Mouse (Mus musculus) liver, embryonic 15.5 days (tissue): ENCODE data around the gene Muc1. TPM values are rescaled to one million over a fixed set of nuclear protein-coding genes. Genes with fewer than 3 reads are reported as not detected.

Experiments
- ATAC-seq: fragments of 200-750 bp; cut with Nextera tagmentation; 2 replicates; pipeline ENCODE4 v1.8.0; 2017; ENCODE audit warnings: moderate number of reproducible peaks, mild to moderate bottlenecking, moderate library complexity; ENCODE audit not compliant: insufficient read depth
- H3K27ac ChIP-seq: fragments of 300-500 bp; sonication (generic); replicated peaks from 2 replicates; pipeline ENCODE4 v1.5.1; 2015; ENCODE audit warnings: mild to moderate bottlenecking, inconsistent platforms
- H3K27me3 ChIP-seq: fragments of 300-500 bp; sonication (generic); 2 replicates; pipeline ENCODE4 v1.6.1; 2015; ENCODE audit warnings: mild to moderate bottlenecking, inconsistent platforms
- H3K36me3 ChIP-seq: fragments of 300-500 bp; sonication (generic); replicated peaks from 2 replicates; pipeline ENCODE4 v1.6.1; 2015; ENCODE audit warnings: moderate library complexity, mild to moderate bottlenecking, inconsistent platforms
- H3K4me1 ChIP-seq: fragments of 300-500 bp; sonication (generic); replicated peaks from 2 replicates; pipeline ENCODE4 v1.6.1; 2015; ENCODE audit warnings: inconsistent platforms
- H3K4me2 ChIP-seq: fragments of 300-500 bp; sonication (generic); 2 replicates; pipeline ENCODE4 v1.6.1; 2015; ENCODE audit warnings: moderate library complexity, mild to moderate bottlenecking, inconsistent platforms
- H3K4me3 ChIP-seq: fragments of 300-500 bp; sonication (generic); replicated peaks from 2 replicates; pipeline ENCODE4 v1.5.1; 2015; ENCODE audit warnings: mild to moderate bottlenecking, inconsistent platforms
- H3K9ac ChIP-seq: fragments of 300-500 bp; sonication (generic); 2 replicates; pipeline ENCODE4 v1.6.1; 2015; ENCODE audit warnings: moderate library complexity, mild to moderate bottlenecking, inconsistent platforms
- H3K9me3 ChIP-seq: fragments of 300-500 bp; sonication (generic); replicated peaks from 2 replicates; pipeline ENCODE4 v1.6.1; 2016; ENCODE audit warnings: inconsistent platforms
- WGBS: fragments of 180-500 bp; shearing (Covaris S2); methylation state at CpG from one replicate; pipeline ENCODE4 v1.1.7; 2015; ENCODE audit warnings: mixed read lengths; ENCODE audit not compliant: insufficient replicate concordance; 5-methylcytosine and 5-hydroxymethylcytosine counted together
- polyA plus RNA-seq: library from polyadenylated mRNA; unstranded; fragments of >200 nt; fragmentation: Nextera tagmentation; extraction: Ambion mirVana; gene quantifications from 2 replicates; pipeline ENCODE4 v1.2.1, GENCODE M21; 2015

The Muc1 gene
- polyA plus RNA-seq, 1 experiment from 2014 or later: not detected

GRCm38 (mm10) chr3:89193853-89194252, 35.0 kb upstream of the Muc1 start:
- peaks cover 16% of the 10 kb centered on the region for H3K4me1 ChIP-seq
- no peak overlapping the region for H3K4me3 ChIP-seq
- no peaks in the 10 kb centered on the region for H3K36me3 ChIP-seq
- H3K9ac ChIP-seq: no peak overlapping the region
- 69% methylated on average over 2 of the region's 2 CpGs for WGBS
- no peak overlapping the region for H3K27ac ChIP-seq
- H3K9me3 ChIP-seq: no peaks in the 10 kb centered on the region
- no peak overlapping the region for H3K4me2 ChIP-seq
- peaks cover 23% of the 10 kb centered on the region for H3K27me3 ChIP-seq
- ATAC-seq: no peak

- WGBS: 6% methylated on average over 33 of the region's 33 CpGs
Observed at GRCm38 (mm10) chr3:89195979-89196877, 32.6 kb upstream of the Muc1 start.

GRCm38 (mm10) chr3:89199839-89200238, 29.0 kb upstream of the Muc1 start:
- Histone ChIP-seq H3K9me3 (no peaks in the 10 kb centered on the region), H3K36me3 (peaks cover 11% of the 10 kb centered on the region), H3K4me1 (peaks cover 31% of the 10 kb centered on the region), H3K27me3 (peaks cover 14% of the 10 kb centered on the region), H3K27ac (no peak overlapping the region), H3K4me2 (no peak overlapping the region), H3K9ac (no peak overlapping the region), H3K4me3 (no peak overlapping the region)
- 42% methylated on average over 3 of the region's 3 CpGs for WGBS
- ATAC-seq: no peak

More at GRCm38 (mm10) chr3:89195979-89196877, 32.6 kb upstream of the Muc1 start:
- peak; percentile 93 for ATAC-seq
- H3K4me2 ChIP-seq: peak overlapping the region; percentile 73
- no peaks in the 10 kb centered on the region for H3K36me3 ChIP-seq
- peaks cover 16% of the 10 kb centered on the region for H3K4me1 ChIP-seq
- H3K4me3 ChIP-seq: peak overlapping the region; percentile 55
- H3K27me3 ChIP-seq: peaks cover 18% of the 10 kb centered on the region
- H3K9ac ChIP-seq: peak overlapping the region; percentile 53
- no peaks in the 10 kb centered on the region for H3K9me3 ChIP-seq
- H3K27ac ChIP-seq: peak overlapping the region; percentile 72

- H3K36me3 ChIP-seq: peaks cover 31% of the 10 kb centered on the region
- 23% methylated on average over 13 of the region's 13 CpGs for WGBS
- H3K9ac ChIP-seq: peak within 1 kb of the TSS; percentile 59
- peak within 1 kb of the TSS; percentile 81 for H3K4me2 ChIP-seq
- H3K4me3 ChIP-seq: peak within 1 kb of the TSS; percentile 66
- H3K27ac ChIP-seq: peak within 1 kb of the TSS; percentile 56
- peaks cover 15% of the 10 kb centered on the region for H3K4me1 ChIP-seq
- peaks cover 10% of the 10 kb centered on the region for H3K27me3 ChIP-seq
- peak; percentile 77 for ATAC-seq
- no peaks in the 10 kb centered on the region for H3K9me3 ChIP-seq
Observed at GRCm38 (mm10) chr3:89202253-89203141, 26.4 kb upstream of the Muc1 start, which contains the start of gene Gba. Gba (plus strand) TSS chr3:89202928.

GRCm38 (mm10) chr3:89203142-89203514, 25.7 kb upstream of the Muc1 start:
- H3K4me3 ChIP-seq: peak overlapping the region; percentile 66
- peaks cover 15% of the 10 kb centered on the region for H3K4me1 ChIP-seq
- ATAC-seq: peak; percentile 34
- H3K4me2 ChIP-seq: peak overlapping the region; percentile 81
- WGBS: 22% methylated on average over 5 of the region's 5 CpGs
- H3K9me3 ChIP-seq: no peaks in the 10 kb centered on the region
- H3K27ac ChIP-seq: peak overlapping the region; percentile 56
- H3K27me3 ChIP-seq: peaks cover 6% of the 10 kb centered on the region
- H3K9ac ChIP-seq: peak overlapping the region; percentile 59
- H3K36me3 ChIP-seq: peaks cover 37% of the 10 kb centered on the region

GRCm38 (mm10) chr3:89206079-89206478, 22.8 kb upstream of the Muc1 start:
- Histone ChIP-seq H3K9me3 (no peaks in the 10 kb centered on the region), H3K4me1 (peaks cover 15% of the 10 kb centered on the region), H3K4me3 (no peak overlapping the region), H3K27ac (no peak overlapping the region), H3K9ac (no peak overlapping the region), H3K4me2 (no peak overlapping the region), H3K27me3 (no peaks in the 10 kb centered on the region), H3K36me3 (peaks cover 65% of the 10 kb centered on the region)
- ATAC-seq: no peak
- WGBS: 83% methylated on average over 7 of the region's 7 CpGs

- WGBS: 68% methylated on average over 2 of the region's 2 CpGs
- Histone ChIP-seq H3K9me3 (no peaks in the 10 kb centered on the region), H3K4me2 (no peak overlapping the region), H3K4me1 (peaks cover 18% of the 10 kb centered on the region), H3K27me3 (no peaks in the 10 kb centered on the region), H3K9ac (no peak overlapping the region), H3K4me3 (no peak overlapping the region), H3K36me3 (peaks cover 69% of the 10 kb centered on the region), H3K27ac (no peak overlapping the region)
- ATAC-seq: no peak
Observed at GRCm38 (mm10) chr3:89206695-89207094, 22.2 kb upstream of the Muc1 start.

- no peak for ATAC-seq
- WGBS: 82% methylated on average over 13 of the region's 13 CpGs
- H3K4me1 ChIP-seq: peaks cover 16% of the 10 kb centered on the region
Observed at GRCm38 (mm10) chr3:89208075-89208657, 20.7 kb upstream of the Muc1 start.

GRCm38 (mm10) chr3:89208736-89209135, 20.1 kb upstream of the Muc1 start:
- peaks cover 16% of the 10 kb centered on the region for H3K4me1 ChIP-seq
- no peaks in the 10 kb centered on the region for H3K9me3 ChIP-seq
- no peak overlapping the region for H3K27ac ChIP-seq
- 72% methylated on average over 6 of the region's 6 CpGs for WGBS
- no peak overlapping the region for H3K9ac ChIP-seq
- no peak for ATAC-seq
- no peak overlapping the region for H3K4me2 ChIP-seq
- peaks cover 69% of the 10 kb centered on the region for H3K36me3 ChIP-seq
- H3K4me3 ChIP-seq: no peak overlapping the region
- no peaks in the 10 kb centered on the region for H3K27me3 ChIP-seq

More at GRCm38 (mm10) chr3:89208075-89208657, 20.7 kb upstream of the Muc1 start:
- Histone ChIP-seq H3K27ac (no peak overlapping the region), H3K9me3 (no peaks in the 10 kb centered on the region), H3K36me3 (peaks cover 69% of the 10 kb centered on the region), H3K4me3 (no peak overlapping the region), H3K4me2 (no peak overlapping the region), H3K27me3 (no peaks in the 10 kb centered on the region), H3K9ac (no peak overlapping the region)

GRCm38 (mm10) chr3:89209731-89210130, 19.1 kb upstream of the Muc1 start:
- Histone ChIP-seq H3K4me2 (no peak overlapping the region), H3K4me3 (no peak overlapping the region), H3K9me3 (no peaks in the 10 kb centered on the region), H3K9ac (no peak overlapping the region), H3K27me3 (peaks cover 2% of the 10 kb centered on the region; the same call in 1 of the 2 replicates), H3K27ac (no peak overlapping the region), H3K4me1 (peaks cover 23% of the 10 kb centered on the region), H3K36me3 (peaks cover 60% of the 10 kb centered on the region)
- ATAC-seq: no peak
- WGBS: 77% methylated on average over 7 of the region's 7 CpGs
